Mouse (Mus musculus) heart, postnatal 36 days (tissue): ENCODE results near the gene Atg14. TPM values are rescaled to one million over a fixed set of nuclear protein-coding genes. Genes with fewer than 3 reads are reported as not detected.

Experiments used
- DNase-seq, 2 experiments: peaks; one replicate each; pipeline ENCODE4 v3.0.0; 2021 to 2022
- intact Hi-C: fragments of 180-260 bp; cut with DNase I; formaldehyde crosslinking; loops from one replicate; pipeline ENCODE4 v1.15.1; 2025
- total RNA-seq, 2 experiments: library from RNA; stranded (reverse); gene quantifications; 2 replicates each; pipeline ENCODE4 v1.2.3; 2021

The Atg14 gene
- total RNA-seq, 2 experiments from 2014 or later, result 10.8 to 10.9 TPM

DNA sequence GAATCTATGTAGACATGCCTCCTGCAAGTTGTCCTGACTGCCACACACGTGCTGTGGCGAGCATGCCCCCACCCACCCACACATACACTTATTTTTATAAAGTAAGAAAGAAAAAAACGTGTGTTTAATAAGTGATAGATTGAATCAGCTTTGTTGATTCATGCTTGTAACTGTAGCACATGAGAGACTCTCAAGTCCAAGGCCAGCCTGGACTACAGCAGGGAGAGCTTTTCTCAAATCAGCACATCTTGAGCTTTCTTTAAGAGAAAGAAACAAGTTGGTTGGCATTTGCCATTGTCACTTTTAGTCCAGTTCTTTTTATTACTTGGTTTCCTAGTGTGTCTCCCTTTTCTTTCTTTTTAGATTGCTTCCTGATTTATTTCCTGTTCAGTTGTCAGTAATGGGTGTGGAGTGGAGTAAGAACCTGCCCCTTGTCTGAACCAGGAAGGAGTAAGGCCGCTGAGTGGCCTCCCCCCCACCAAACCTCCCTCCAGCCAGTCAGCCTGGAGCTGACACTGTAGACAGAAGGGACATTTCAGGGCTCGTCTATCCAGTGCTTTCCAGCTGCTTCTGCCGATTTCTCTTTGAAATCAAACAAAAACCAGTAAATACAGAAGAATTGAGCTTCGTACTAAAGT, 55.5 kb downstream of the Atg14 start:
- intact Hi-C loops, result no loop called here
- peak; percentile 28 to 34 for DNase-seq

DNA sequence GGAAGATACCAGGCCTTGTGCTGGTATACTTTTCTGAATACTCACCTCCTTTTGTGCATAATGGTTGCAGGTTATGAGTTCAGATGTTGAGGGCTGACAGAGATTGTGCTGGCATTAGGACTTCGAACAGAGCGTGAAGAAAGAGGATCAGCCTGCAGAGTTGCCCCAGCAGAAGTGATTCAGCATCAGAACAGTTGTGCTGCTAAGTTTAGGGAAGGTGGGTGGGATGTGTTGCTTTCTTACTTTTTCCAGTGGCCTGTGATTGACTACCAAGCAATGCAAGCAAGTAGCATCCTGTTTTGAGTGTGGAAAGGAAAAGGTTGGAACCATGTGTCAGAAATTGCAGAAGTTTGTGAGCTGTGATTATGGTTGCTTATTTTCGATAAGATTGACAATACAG, 56.8 kb downstream of the Atg14 start:
- intact Hi-C loops, result no loop called here
- DNase-seq, result no peak

DNA sequence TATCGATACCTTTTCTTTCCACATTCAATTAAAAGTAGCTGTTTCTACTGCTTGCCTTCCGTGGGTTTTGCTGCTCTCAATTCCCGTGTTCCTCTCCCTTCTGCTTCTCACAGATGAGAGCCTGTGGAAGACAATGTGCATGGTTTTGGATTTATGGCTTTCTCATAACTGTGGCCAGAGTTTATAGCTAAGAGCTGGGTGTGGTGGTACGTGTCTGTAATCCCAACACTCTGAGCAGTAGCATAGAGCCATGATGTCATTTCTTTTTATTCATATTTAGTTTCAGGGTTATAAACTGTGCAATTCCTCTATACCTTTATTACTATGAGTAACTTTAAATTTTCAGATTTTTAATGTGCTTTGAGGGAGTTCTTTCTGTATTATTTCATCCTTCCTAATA, 60.2 kb downstream of the Atg14 start:
- no peak for DNase-seq
- intact Hi-C loops, result no loop called here

DNA sequence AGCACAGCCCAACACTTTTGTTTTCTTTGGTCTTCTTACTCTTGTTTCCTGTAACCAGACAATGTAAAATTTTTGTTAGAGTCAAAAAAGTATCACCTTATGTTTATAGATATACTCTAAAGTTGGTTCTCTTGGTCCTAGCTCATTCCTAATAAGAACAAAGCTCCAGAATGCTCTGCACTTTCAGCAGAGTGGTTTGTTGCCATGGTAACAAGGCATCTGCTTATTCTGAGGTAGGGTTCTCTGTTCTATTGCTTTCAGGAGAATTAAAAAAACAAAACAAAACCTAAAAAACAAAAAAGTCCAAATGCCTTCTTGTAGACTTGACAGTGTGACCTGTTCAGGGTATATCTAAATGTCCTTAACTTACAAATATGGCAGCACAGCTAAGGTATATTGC, 62.4 kb downstream of the Atg14 start:
- intact Hi-C loops, result no loop called here

DNA sequence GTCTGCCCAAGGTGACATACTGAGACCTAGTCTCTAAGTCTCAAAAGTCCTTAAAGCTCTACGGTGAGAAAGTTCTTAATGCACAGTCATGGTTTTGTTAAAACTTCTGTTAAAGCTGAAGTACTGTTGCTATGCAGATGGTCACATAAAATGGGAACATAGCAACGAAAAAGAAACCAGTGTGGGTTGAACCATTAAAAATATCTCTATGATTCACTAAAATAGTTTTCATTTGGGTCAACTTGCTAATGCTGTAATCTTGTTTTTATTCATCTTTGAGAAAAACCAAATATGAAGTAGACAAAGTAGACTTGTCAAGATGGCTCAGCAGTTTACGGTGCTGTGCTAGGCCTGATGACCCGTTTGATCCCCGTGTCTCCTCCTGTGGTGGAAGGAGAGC, 63.8 kb downstream of the Atg14 start:
- DNase-seq, result no peak
- intact Hi-C loops, result no loop called here

More for the DNA sequence above, 62.4 kb downstream of the Atg14 start:
- no peak for DNase-seq

DNA sequence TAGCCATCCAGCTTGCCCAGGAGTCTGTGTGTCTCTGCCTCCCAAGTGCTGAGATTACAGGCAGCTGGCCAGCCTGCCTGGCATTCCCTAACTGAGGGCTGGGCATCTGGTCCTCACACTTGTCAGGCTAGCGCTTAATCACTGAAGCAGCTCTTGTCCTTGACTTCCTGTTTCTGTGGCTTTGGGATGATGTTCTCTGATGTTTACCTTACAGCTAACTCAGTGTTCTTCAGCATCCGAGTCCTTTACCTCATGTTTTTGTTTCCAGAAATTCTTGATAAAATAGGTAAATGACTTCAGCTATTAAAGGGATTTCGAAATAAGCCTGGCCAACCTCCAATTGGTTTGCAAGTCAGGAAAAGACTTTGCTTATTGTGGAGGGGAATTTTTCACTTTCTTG, 66.4 kb downstream of the Atg14 start:
- DNase-seq, result no peak
- intact Hi-C loops, result no loop called here

DNA sequence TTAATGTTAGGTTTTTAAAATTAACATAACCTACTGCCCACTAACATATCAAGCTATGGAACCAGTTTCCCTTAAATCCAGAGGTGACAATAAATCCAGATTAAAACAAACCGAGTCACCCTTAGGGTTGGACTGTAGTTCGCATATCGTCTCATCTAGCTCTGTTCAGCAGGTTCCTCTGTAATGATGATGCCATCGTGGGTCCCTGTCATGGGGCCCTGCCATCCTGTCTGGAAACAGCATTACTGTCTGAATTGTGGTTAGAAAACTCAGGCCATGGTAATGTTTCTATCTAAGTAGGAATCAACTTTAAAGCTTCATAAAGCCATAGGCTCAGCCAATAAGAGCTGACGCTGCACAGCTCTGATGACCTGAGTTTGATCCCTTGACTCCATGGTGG, 71.8 kb downstream of the Atg14 start:
- DNase-seq, result no peak
- intact Hi-C loops, result no loop called here

DNA sequence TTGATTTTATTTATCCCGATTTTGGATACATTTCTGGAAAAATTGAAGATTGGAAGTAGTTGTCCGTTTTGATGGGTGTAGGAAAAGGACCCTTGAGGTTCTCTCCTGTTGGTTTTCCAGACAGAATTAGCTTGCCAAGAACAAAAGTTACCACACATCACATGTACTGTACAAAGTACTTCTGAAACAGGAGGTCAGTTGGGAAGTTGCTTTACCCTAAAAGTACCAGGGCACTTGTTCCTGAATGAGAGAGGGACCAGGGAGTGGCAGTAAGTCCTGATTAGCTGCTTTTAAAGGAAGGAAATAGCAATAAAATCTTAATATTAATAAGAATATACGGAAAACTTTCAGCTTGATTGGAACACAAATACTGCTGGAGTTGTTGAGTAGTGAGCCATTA, 73.3 kb downstream of the Atg14 start:
- DNase-seq, result no peak

DNA sequence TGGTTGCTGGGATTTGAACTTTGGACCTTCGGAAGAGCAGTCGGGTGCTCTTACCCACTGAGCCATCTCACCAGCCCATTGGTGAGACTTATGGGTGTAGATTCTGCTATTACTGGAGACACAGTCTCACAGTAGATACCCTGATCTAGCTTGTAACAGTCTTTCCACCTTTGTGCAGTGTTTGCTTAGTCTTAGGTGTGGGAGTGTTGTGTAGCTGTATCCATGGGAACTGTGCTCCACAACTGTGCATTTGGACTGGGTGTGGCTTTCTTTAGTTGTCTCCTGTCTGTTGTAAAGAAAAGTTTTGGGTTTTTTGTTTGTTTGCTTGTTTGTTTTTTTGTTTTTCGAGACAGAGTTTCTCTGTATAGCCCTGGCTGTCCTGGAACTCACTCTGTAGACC, 74.5 kb downstream of the Atg14 start:
- intact Hi-C loops, result no loop called here
- no peak for DNase-seq

More for the DNA sequence above, 73.3 kb downstream of the Atg14 start:
- intact Hi-C loops, result no loop called here

DNA sequence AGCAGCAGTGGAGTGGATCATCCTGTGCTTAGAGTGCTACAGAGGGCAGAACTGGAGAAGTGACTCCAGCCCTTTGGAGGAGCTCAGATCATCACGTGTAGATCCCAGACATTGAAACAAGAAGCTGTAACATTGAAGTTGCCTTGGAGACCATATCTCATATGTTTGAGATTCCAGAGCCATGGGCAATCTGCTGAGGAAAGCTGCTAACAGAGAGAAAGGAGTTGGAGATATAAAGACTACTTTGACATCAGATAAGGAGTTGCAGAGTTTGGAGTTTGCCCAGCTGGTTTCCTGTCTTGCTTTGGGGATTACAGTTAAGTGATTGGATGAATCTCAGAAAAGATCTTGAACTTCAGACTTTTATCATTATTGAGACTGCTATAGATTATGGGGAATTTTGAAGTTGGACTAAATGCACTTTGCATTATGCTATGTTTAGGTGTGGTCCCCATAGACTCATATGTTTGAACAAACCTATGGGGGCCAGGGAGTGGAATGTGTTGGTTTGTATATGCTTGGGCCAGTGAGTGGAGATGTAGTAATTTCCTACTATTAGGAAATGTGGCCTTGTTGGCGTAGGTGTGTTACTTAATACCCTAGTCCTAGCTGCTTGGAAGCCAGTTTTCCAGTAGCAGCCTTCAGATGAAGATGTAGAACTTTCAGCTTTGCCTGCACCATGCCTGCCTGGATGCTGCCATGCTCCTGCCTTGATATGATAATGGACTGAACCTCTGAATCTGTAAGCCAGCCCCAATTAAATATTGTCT, 76.7 kb downstream of the Atg14 start:
- intact Hi-C loops, result no loop called here
- DNase-seq, result no peak

Other genes starting within 250 kb of the Atg14 start
- 1 to 10 TPM; 3.8 to 5.0 TPM for gene Lgals3, start 202.9 kb downstream of the Atg14 start, total RNA-seq
- gene Dlgap5, start 152.2 kb downstream of the Atg14 start, total RNA-seq, result under 1 TPM; 0.86 to 0.87 TPM
- gene Fbxo34, start 120.2 kb downstream of the Atg14 start, total RNA-seq, result 10 to 100 TPM; 11.4 to 14.0 TPM
- gene Ktn1, start 77.8 kb upstream of the Atg14 start, total RNA-seq, result 100 to 1,000 TPM; 205 to 218 TPM